Mouse (Mus musculus) liver, adult 2 months (tissue): ENCODE results near the gene Commd9. TPM values are rescaled to one million over a fixed set of nuclear protein-coding genes. Genes with fewer than 3 reads are reported as not detected.

ENCODE experiments used
- DNase-seq: peaks from one replicate; pipeline ENCODE4 v3.0.0-alpha.2; 2011; ENCODE audit warnings: low read depth, low spot score; ENCODE audit errors: extremely low read depth
- H3K27ac ChIP-seq: fragments of 200-500 bp; replicated peaks from 2 replicates; pipeline ENCODE4 v1.5.1; 2012; ENCODE audit warnings: low read depth, mild to moderate bottlenecking, control low read depth, inconsistent platforms, low read length; ENCODE audit not compliant: insufficient read depth
- H3K27me3 ChIP-seq: fragments of 200-500 bp; 2 replicates; pipeline ENCODE4 v1.6.1; 2012; ENCODE audit warnings: mild to moderate bottlenecking, moderate library complexity, low read length, inconsistent platforms; ENCODE audit not compliant: control insufficient read depth, insufficient read depth
- H3K36me3 ChIP-seq: fragments of 200-500 bp; 2 replicates; pipeline ENCODE4 v1.6.1; 2012; ENCODE audit warnings: low read length, inconsistent platforms; ENCODE audit not compliant: control insufficient read depth, insufficient read depth
- H3K4me1 ChIP-seq: fragments of 200-500 bp; 2 replicates; pipeline ENCODE4 v1.6.1; 2011; ENCODE audit warnings: low read length; ENCODE audit not compliant: control insufficient read depth, insufficient read depth
- H3K4me3 ChIP-seq: fragments of 200-500 bp; 2 replicates; pipeline ENCODE4 v1.5.1; 2011; ENCODE audit warnings: low read depth, mild to moderate bottlenecking, control low read depth, low read length, moderate library complexity; ENCODE audit not compliant: insufficient read depth
- H3K79me2 ChIP-seq: fragments of 200-500 bp; 2 replicates; pipeline ENCODE4 v1.6.1; 2012; ENCODE audit warnings: inconsistent platforms, mild to moderate bottlenecking, low read length, moderate library complexity; ENCODE audit not compliant: control insufficient read depth, insufficient read depth
- H3K9ac ChIP-seq: fragments of 200-500 bp; 2 replicates; pipeline ENCODE4 v1.6.1; 2012; ENCODE audit warnings: low read depth, mild to moderate bottlenecking, control low read depth, inconsistent platforms, low read length
- CTCF ChIP-seq: fragments of 200-500 bp; IDR thresholded peaks from 2 replicates; pipeline ENCODE4 v1.5.1; 2011; ENCODE audit warnings: low read depth, low read length, control low read depth
- POLR2A ChIP-seq: fragments of 200-500 bp; IDR thresholded peaks from 2 replicates; pipeline ENCODE4 v1.6.1; 2011; ENCODE audit warnings: low read length, control low read depth; ENCODE audit not compliant: insufficient read depth; ENCODE audit errors: extremely low read depth
- WGBS: fragments of 180-500 bp; shearing (Covaris S2); methylation state at CpG from one replicate; pipeline ENCODE4 v1.1.7; 2018; 5-methylcytosine and 5-hydroxymethylcytosine counted together
- polyA plus RNA-seq: library from polyadenylated mRNA; depleted of rRNA; stranded (reverse); fragments of >200 nt; gene quantifications from 2 replicates; pipeline ENCODE4 v1.2.3, GENCODE M21; 2012
- total RNA-seq: library from RNA; depleted of rRNA; stranded (reverse); fragments of >200 nt; gene quantifications from 2 replicates; pipeline ENCODE4 v1.2.3, GENCODE M21; 2014

The Commd9 gene
- total and polyA plus RNA-seq, 2 experiments: 26.6 to 44.1 TPM

DNA sequence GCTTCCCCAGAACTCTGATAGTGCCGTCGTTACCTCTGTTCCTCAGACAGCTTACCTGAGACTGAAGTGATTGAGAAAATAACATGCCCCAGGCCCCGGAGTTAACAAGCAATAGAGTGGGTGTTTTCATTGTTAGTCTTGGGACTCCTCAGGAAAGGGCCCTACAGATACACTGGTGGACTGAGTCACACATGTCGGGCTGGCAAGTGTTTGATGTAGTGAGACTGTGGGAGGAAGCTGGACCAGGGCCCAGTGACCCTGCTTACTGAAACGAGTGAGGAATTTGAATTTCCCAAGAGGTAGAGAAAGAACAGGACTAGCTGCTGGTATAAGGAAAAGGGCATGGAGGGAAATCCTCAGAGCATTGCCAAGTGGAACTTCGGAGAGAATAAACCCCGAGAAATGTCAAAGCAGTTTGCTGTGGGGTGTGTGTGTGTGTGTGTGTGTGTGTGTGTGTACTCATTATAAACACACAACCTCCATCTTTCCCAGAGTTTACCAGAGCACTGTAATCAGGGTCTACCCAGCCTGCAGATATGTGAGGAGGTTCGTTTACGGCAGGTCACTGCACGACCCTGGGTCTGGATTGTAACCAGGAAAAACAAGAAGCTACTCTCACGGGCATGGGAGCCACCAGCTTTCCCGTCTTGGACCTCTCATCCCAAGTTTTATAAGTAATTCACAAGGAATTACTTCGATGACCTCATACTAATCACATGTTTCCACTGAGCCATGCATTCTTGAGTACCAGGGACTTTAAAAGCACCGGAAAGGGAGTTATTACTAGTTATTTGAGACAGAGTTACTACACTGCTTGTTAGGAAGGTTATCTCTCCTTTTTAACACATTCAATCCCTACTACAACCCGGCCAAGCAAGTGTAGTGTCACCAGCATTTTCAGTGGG lies 23.6 kb upstream of the Commd9 start:
- Histone ChIP-seq H3K9ac (no peak overlapping the region), H3K27ac (no peak overlapping the region), H3K4me1 (no peaks in the 10 kb centered on the region), H3K79me2 (no peaks in the 10 kb centered on the region), H3K27me3 (no peaks in the 10 kb centered on the region), H3K4me3 (no peak overlapping the region), H3K36me3 (no peaks in the 10 kb centered on the region)
- TF ChIP-seq CTCF: no peak
- TF ChIP-seq POLR2A: no peak
- WGBS: 58% methylated on average over 15 of the region's 15 CpGs
- no peak for DNase-seq

DNA sequence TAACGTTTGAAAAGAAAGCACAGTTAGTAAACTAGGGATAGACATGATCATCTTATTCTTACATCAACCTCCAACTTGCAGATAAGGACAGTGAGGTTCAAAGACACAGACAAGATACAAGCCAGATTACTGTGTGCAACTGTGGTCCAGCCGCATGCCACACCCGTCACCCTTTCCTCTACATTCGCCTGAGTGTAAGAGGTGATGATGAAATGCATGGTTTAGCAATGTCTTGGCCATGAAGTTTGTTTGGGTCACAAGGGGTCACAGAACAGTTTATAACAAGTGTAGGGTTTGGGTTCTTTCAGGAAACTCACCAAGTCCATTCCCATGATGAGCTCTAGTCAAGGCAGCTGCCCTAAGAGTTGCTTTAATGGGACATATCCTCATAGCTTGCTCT lies 17.4 kb upstream of the Commd9 start:
- Histone ChIP-seq H3K4me1 (peaks cover 2% of the 10 kb centered on the region; the same call in 1 of the 2 replicates), H3K27ac (no peak overlapping the region), H3K27me3 (no peaks in the 10 kb centered on the region), H3K9ac (no peak overlapping the region), H3K36me3 (no peaks in the 10 kb centered on the region), H3K4me3 (no peak overlapping the region), H3K79me2 (no peaks in the 10 kb centered on the region)
- no peak for TF ChIP-seq CTCF
- no peak for TF ChIP-seq POLR2A
- 21% methylated on average over 4 of the region's 4 CpGs for WGBS
- DNase-seq: peak; percentile 60

DNA sequence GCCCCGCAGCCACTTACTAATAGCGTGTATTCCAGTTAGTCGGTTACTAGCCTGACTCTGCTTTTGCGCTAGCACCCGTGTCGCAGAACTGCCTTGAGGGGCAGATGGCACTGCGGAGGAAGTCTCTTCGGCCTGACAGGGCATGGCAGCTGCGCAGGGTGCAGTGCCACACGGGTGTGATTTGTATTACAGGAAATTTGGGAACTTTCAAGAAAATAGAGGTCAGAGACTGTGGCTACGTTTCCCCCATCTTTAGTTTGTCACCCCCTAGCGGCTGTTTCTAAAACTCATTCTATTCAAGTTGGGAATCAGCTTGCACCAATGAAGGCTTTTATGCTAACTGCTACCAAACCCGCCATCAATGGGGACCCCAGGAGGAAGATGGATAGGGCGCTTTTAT lies 14.9 kb upstream of the Commd9 start:
- Histone ChIP-seq H3K79me2 (no peaks in the 10 kb centered on the region), H3K4me3 (peak overlapping the region; percentile 36; the same call in 1 of the 2 replicates), H3K27ac (no peak overlapping the region), H3K9ac (peak overlapping the region; percentile 58), H3K36me3 (no peaks in the 10 kb centered on the region), H3K27me3 (0 out of 2 replicates have a peak, but pooled peaks cover 3% of the 10 kb centered on the region), H3K4me1 (peaks cover 2% of the 10 kb centered on the region; the same call in 1 of the 2 replicates)
- WGBS: 18% methylated on average over 14 of the region's 14 CpGs
- peak; percentile 49 for DNase-seq
- no peak for TF ChIP-seq POLR2A
- TF ChIP-seq CTCF: peak; percentile 50

DNA sequence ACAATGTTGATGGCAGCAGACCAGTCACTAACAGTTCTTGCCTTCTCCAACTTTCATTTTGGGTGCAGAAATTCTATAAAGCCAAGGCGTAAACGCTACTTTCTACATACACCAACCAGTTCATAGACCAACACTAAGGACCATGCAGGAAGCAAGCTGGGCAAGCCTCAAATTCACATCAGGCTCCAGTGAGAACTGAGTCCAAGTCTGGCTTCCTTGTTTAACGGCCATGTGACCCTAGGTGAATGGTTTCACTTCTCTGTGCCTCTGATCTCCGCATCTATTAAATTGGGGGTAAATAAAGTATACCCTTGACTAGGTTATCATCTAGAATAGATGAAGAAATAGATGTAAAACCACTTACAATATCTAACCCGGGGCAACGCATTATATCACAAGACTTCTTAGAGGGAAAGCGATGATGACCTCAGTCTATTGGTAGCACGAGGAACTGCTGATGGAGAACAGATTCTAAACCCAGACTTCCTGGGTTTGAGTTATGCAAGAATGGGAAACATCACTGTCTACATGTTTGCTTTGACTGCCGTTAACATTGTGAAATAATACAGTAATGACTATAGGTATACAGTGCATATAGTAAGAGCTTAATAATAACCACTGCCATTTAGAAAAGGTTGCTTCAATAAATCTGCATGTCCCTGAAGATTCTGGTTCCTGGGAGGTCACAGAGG lies 4.4 kb upstream of the Commd9 start:
- Histone ChIP-seq H3K79me2 (no peaks in the 10 kb centered on the region), H3K36me3 (no peaks in the 10 kb centered on the region), H3K4me3 (no peak overlapping the region), H3K27ac (no peak overlapping the region), H3K4me1 (no peaks in the 10 kb centered on the region), H3K9ac (no peak overlapping the region), H3K27me3 (no peaks in the 10 kb centered on the region)
- peak; percentile 23 for DNase-seq
- no peak for TF ChIP-seq POLR2A
- TF ChIP-seq CTCF: no peak
- 73% methylated on average over 9 of the region's 9 CpGs for WGBS

DNA sequence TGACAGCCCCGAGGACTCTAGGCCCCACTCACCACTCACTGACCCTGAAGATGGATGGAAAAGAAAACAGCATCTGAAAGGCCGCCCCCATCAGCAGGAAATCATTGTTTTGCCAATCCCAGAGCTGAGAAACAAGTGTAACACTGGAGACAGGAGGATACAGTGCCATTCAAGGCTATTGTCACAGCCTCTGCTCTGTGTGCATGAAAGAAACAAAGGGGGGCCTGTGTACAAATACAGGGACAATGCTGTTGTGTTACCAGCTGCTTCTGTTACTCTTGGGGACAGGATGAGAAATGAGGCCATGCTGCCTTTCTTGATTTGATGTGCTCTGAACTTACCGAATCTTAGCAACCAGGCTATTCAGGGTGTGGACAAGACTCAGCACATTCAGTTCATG lies 3.0 kb upstream of the Commd9 start, which contains the start of gene Prr5l:
Prr5l (minus strand) TSS at position 30 of the 400 bp plus-strand sequence.
- Histone ChIP-seq H3K36me3 (no peaks in the 10 kb centered on the region), H3K27ac (no peak within 1 kb of the TSS), H3K4me3 (no peak within 1 kb of the TSS), H3K79me2 (peaks cover 6% of the 10 kb centered on the region; the same call in 1 of the 2 replicates), H3K4me1 (0 out of 2 replicates have a peak, but pooled peaks cover 3% of the 10 kb centered on the region), H3K27me3 (no peaks in the 10 kb centered on the region), H3K9ac (no peak within 1 kb of the TSS)
- TF ChIP-seq CTCF (no peak), POLR2A (no peak)
- WGBS: 66% methylated on average over 3 of the region's 3 CpGs
- no peak for DNase-seq
